Mouse (Mus musculus): ENCODE data around the gene Nfatc4. TPM values are rescaled to one million over a fixed set of nuclear protein-coding genes. Genes with fewer than 3 reads are reported as not detected.

Nfatc4 gene
- polyA plus RNA-seq, 1 experiment from 2014 or later, result 11.0 TPM

Other genes with a start within 250 kb of the Nfatc4 start
- 97.6 and 102 TPM in 2 replicates for gene Fitm1, start 247.5 kb upstream of the Nfatc4 start, polyA plus RNA-seq (2014; fragmentation: Nextera tagmentation; extraction: Ambion mirVana)
- 224 and 250 TPM in 2 replicates for gene Psme1, start 245.0 kb upstream of the Nfatc4 start, polyA plus RNA-seq (2014; fragmentation: Nextera tagmentation; extraction: Ambion mirVana)
- 22.6 and 22.7 TPM in 2 replicates for gene Emc9, start 237.8 kb upstream of the Nfatc4 start, polyA plus RNA-seq (2014; fragmentation: Nextera tagmentation; extraction: Ambion mirVana)
- 225 and 229 TPM in 2 replicates for gene Psme2, start 232.0 kb upstream of the Nfatc4 start, polyA plus RNA-seq (2014; fragmentation: Nextera tagmentation; extraction: Ambion mirVana)
- gene Rnf31, start 231.4 kb upstream of the Nfatc4 start, polyA plus RNA-seq (2014; fragmentation: Nextera tagmentation; extraction: Ambion mirVana), result 12.7 and 13.1 TPM in 2 replicates
- 9.8 and 10.1 TPM in 2 replicates for gene Irf9, start 219.6 kb upstream of the Nfatc4 start, polyA plus RNA-seq (2014; fragmentation: Nextera tagmentation; extraction: Ambion mirVana)
- 7.1 and 10.2 TPM in 2 replicates for gene Rec8, start 205.1 kb upstream of the Nfatc4 start, polyA plus RNA-seq (2014; fragmentation: Nextera tagmentation; extraction: Ambion mirVana)
- 65.7 and 68.4 TPM in 2 replicates for gene Ipo4, start 187.2 kb upstream of the Nfatc4 start, polyA plus RNA-seq (2014; fragmentation: Nextera tagmentation; extraction: Ambion mirVana)
- 1.8 and 2.5 TPM in 2 replicates for gene Gm49378, start 185.2 kb upstream of the Nfatc4 start, polyA plus RNA-seq (2014; fragmentation: Nextera tagmentation; extraction: Ambion mirVana)
- gene Tm9sf1, start 179.3 kb upstream of the Nfatc4 start, polyA plus RNA-seq (2014; fragmentation: Nextera tagmentation; extraction: Ambion mirVana), result 86.6 and 90.0 TPM in 2 replicates
- 0.35 and 0.46 TPM in 2 replicates for gene Tssk4, start 173.0 kb upstream of the Nfatc4 start, polyA plus RNA-seq (2014; fragmentation: Nextera tagmentation; extraction: Ambion mirVana)
- gene Mdp1, start 162.6 kb upstream of the Nfatc4 start, polyA plus RNA-seq (2014; fragmentation: Nextera tagmentation; extraction: Ambion mirVana), result 99.2 and 100 TPM in 2 replicates
- gene Gmpr2, start 151.2 kb upstream of the Nfatc4 start, polyA plus RNA-seq (2014; fragmentation: Nextera tagmentation; extraction: Ambion mirVana), result 40.6 and 40.9 TPM in 2 replicates
- 511 and 563 TPM in 2 replicates for gene Nedd8, start 151.0 kb upstream of the Nfatc4 start, polyA plus RNA-seq (2014; fragmentation: Nextera tagmentation; extraction: Ambion mirVana)
- 28.7 and 31.6 TPM in 2 replicates for gene Tinf2, start 141.3 kb upstream of the Nfatc4 start, polyA plus RNA-seq (2014; fragmentation: Nextera tagmentation; extraction: Ambion mirVana)
- 0.13 and 0.14 TPM in 2 replicates for gene Tgm1, start 109.2 kb upstream of the Nfatc4 start, polyA plus RNA-seq (2014; fragmentation: Nextera tagmentation; extraction: Ambion mirVana)
- gene Rabggta, start 100.9 kb upstream of the Nfatc4 start, polyA plus RNA-seq (2014; fragmentation: Nextera tagmentation; extraction: Ambion mirVana), result 20.1 and 20.5 TPM in 2 replicates
- gene Dhrs1, start 77.5 kb upstream of the Nfatc4 start, polyA plus RNA-seq (2014; fragmentation: Nextera tagmentation; extraction: Ambion mirVana), result 59.8 and 70.6 TPM in 2 replicates
- 21.3 and 25.2 TPM in 2 replicates for gene Nop9, start 77.5 kb upstream of the Nfatc4 start, polyA plus RNA-seq (2014; fragmentation: Nextera tagmentation; extraction: Ambion mirVana)
- gene Cideb, start 64.7 kb upstream of the Nfatc4 start, polyA plus RNA-seq (2014; fragmentation: Nextera tagmentation; extraction: Ambion mirVana), result 1.5 and 1.6 TPM in 2 replicates
- gene Ltb4r2, start 61.7 kb upstream of the Nfatc4 start, polyA plus RNA-seq (2014; fragmentation: Nextera tagmentation; extraction: Ambion mirVana), result 0.24 and 0.27 TPM in 2 replicates
- gene Ltb4r1, start 57.2 kb upstream of the Nfatc4 start, polyA plus RNA-seq (2014; fragmentation: Nextera tagmentation; extraction: Ambion mirVana), result 0.28 and 0.62 TPM in 2 replicates
- gene Adcy4, start 39.0 kb upstream of the Nfatc4 start, polyA plus RNA-seq (2014; fragmentation: Nextera tagmentation; extraction: Ambion mirVana), result 14.8 and 17.7 TPM in 2 replicates
- gene Ripk3, start 34.3 kb upstream of the Nfatc4 start, polyA plus RNA-seq (2014; fragmentation: Nextera tagmentation; extraction: Ambion mirVana), result 13.6 and 16.1 TPM in 2 replicates
- gene Nynrin, start 30.9 kb downstream of the Nfatc4 start, polyA plus RNA-seq (2014; fragmentation: Nextera tagmentation; extraction: Ambion mirVana), result 11.0 and 12.4 TPM in 2 replicates
- gene Cbln3, start 61.2 kb downstream of the Nfatc4 start, polyA plus RNA-seq (2014; fragmentation: Nextera tagmentation; extraction: Ambion mirVana), result 0.24 and 0.61 TPM in 2 replicates
- gene Khnyn, start 61.8 kb downstream of the Nfatc4 start, polyA plus RNA-seq (2014; fragmentation: Nextera tagmentation; extraction: Ambion mirVana), result 5.7 and 6.1 TPM in 2 replicates
- 51.6 and 52.1 TPM in 2 replicates for gene Sdr39u1, start 77.1 kb downstream of the Nfatc4 start, polyA plus RNA-seq (2014; fragmentation: Nextera tagmentation; extraction: Ambion mirVana)
- gene Cma1, start 121.5 kb downstream of the Nfatc4 start, polyA plus RNA-seq (2014; fragmentation: Nextera tagmentation; extraction: Ambion mirVana), result 2.6 and 3.5 TPM in 2 replicates
- not detected in 2 replicates for gene Cma2, start 127.8 kb downstream of the Nfatc4 start, polyA plus RNA-seq (2014; fragmentation: Nextera tagmentation; extraction: Ambion mirVana)
- not detected in 2 replicates for gene Mcpt1, start 194.8 kb downstream of the Nfatc4 start, polyA plus RNA-seq (2014; fragmentation: Nextera tagmentation; extraction: Ambion mirVana)
- gene Mcpt9, start 207.4 kb downstream of the Nfatc4 start, polyA plus RNA-seq (2014; fragmentation: Nextera tagmentation; extraction: Ambion mirVana), result not detected in 2 replicates
- gene Mcpt2, start 218.9 kb downstream of the Nfatc4 start, polyA plus RNA-seq (2014; fragmentation: Nextera tagmentation; extraction: Ambion mirVana), result not detected in 2 replicates
- 0.49 and 0.90 TPM in 2 replicates for gene Mcpt4, start 239.2 kb downstream of the Nfatc4 start, polyA plus RNA-seq (2014; fragmentation: Nextera tagmentation; extraction: Ambion mirVana)

Data from heart, embryonic 14.5 days (tissue).